Mouse (Mus musculus): ENCODE data around the gene Ugt1a6a. TPM values are rescaled to one million over a fixed set of nuclear protein-coding genes. Genes with fewer than 3 reads are reported as not detected.

The Ugt1a6a gene
- total RNA-seq, 2 experiments from 2014 or later: 0.40 TPM; not detected in 1

DNA sequence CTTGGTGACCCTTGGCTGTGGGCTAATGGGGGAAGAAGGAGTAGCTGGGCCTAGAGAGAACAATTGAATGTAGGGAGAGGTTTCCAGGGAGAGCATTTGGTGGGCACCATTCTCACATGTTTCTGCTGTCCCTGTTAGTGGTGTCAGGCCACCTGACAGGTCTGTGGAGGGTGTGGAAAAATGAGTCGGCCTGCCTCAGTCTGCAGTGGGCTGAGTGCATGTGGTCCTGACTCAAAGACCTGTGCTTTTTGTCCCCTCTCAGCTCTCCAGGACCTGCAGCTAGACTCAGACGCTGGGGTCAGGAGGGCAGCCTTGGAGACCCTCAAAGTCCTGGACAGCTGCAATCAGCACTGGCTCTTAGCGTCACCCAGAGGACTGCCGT lies 125.0 kb downstream of the Ugt1a6a start:
- DNase-seq (ENCODE audit: low spot score in 2 of 2): no peak
- intact Hi-C loops (cut with DNase I): loop anchor here (2.0 kb wide), 1 partner anchor 21 kb away; no protein-coding TSS in a partner anchor

DNA sequence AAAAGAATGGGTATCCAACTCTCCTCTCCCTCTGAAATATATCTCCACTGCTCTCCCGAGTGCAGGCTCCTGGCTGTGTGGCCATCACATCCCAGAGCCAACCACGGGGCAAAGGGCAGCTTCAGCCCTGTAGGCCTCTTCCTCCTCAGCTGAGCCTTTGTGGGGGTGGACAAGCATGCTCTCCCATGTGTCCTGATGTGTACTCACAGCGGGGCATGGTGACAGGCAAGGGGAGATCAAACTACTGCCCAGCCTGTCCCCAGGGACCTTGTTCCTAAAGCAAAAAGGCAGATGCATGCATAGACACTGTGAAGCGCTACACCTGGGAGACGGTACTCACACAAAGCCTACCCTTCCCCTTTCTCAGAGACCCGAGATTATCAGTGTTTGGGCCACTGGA lies 125.5 kb downstream of the Ugt1a6a start:
- no peak for DNase-seq (ENCODE audit: low spot score in 2 of 2)

GRCm38 (mm10) chr1:88260604-88261377 lies 126.2 kb downstream of the Ugt1a6a start:
- DNase-seq (ENCODE audit: low spot score in 2 of 2): no peak
- intact Hi-C loops (cut with DNase I): loop anchor here (2.0 kb wide), 1 partner anchor 20 kb away; no protein-coding TSS in a partner anchor

More for the DNA sequence above, 125.5 kb downstream of the Ugt1a6a start:
- intact Hi-C loops (cut with DNase I): loop anchor here (2.0 kb wide), 1 partner anchor 21 kb away; no protein-coding TSS in a partner anchor

DNA sequence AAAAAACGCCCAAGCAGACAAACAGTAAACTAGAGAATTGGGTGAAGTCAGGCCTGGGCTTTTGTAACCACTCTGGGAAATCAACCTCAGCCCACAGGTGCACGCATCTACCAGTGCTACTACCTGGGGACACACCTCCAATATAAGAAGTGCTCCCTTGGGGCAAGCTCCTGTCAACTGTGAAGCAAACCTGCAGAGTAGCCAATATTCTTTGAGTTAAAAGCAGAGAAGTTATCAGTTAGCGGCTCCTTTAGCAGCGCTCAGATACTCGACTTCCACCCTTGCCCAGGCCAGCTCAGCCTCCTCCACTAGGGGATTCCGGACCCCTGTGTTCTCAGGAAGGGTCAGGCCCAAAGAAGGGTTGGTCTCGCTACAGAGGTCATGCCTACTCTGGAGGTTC lies 127.1 kb downstream of the Ugt1a6a start:
- intact Hi-C loops (cut with DNase I): loop anchor here (2.0 kb wide), 1 partner anchor 19 kb away; no protein-coding TSS in a partner anchor
- no peak for DNase-seq (ENCODE audit: low spot score in 2 of 2)

- no peak for DNase-seq (ENCODE audit: low spot score in 2 of 2)
- intact Hi-C loops (cut with DNase I): no loop called here
Measured at GRCm38 (mm10) chr1:88262255-88262654, 127.6 kb downstream of the Ugt1a6a start.

- DNase-seq (ENCODE audit: low spot score in 2 of 2): no peak
- intact Hi-C loops (cut with DNase I): no loop called here
Measured at GRCm38 (mm10) chr1:88262961-88263360, 128.4 kb downstream of the Ugt1a6a start.

GRCm38 (mm10) chr1:88263778-88264177 lies 129.2 kb downstream of the Ugt1a6a start:
- DNase-seq (ENCODE audit: low spot score in 2 of 2): no peak
- intact Hi-C loops (cut with DNase I): no loop called here

DNA sequence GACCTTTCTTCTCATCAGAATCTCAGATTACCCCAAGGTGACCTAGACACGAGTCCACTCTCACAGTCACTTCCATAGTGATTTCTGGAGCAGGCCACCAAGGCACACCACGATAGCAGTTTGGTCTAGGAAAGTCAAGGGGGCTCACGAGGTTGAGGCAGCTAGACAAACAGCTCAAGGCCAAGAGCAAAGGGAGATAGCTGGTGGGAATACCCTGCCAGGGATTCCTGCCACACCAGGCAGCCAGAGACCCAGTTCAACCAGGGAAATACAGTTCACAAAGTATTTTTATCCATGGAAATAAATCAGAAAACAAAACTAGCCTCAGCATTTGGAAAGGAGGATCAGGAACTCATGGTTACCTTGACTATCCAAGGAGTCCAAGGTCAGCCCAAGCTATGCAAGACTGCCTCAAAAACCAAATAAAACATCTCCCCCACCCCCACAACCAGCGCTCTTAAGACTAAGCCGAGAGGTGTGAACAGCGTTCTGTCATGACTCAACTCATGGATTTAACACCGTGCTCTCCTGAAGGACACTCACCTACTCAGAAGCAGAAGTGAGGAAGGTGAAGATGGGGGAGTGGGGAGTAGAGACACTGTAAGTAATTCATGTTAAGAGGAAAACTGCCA lies 129.7 kb downstream of the Ugt1a6a start:
- intact Hi-C loops (cut with DNase I): no loop called here
- no peak for DNase-seq (ENCODE audit: low spot score in 2 of 2)

GRCm38 (mm10) chr1:88264869-88265240 lies 130.2 kb downstream of the Ugt1a6a start:
- intact Hi-C loops (cut with DNase I): no loop called here
- DNase-seq (ENCODE audit: low spot score in 2 of 2): no peak

DNA sequence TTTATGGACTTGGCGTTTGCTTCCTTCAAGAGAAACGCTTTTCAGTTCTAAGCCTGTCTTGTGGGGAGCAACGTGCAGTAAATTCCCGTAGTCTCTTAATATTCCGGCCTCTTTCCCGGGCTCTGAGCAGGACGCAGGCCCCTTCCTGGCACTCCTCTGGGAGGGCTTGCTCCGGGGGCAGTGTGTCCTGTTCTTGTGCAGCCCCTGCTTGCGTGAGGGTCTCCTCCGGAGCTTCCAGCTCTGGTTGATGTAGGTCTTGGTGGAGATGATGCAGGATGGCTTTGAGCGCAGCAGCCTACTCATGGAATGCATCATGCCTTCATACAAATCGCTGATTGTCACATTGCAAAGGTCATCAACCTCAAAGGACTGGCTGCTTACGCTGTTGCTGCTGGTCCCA lies 131.5 kb downstream of the Ugt1a6a start:
- intact Hi-C loops (cut with DNase I): no loop called here
- no peak for DNase-seq (ENCODE audit: low spot score in 2 of 2)

DNA sequence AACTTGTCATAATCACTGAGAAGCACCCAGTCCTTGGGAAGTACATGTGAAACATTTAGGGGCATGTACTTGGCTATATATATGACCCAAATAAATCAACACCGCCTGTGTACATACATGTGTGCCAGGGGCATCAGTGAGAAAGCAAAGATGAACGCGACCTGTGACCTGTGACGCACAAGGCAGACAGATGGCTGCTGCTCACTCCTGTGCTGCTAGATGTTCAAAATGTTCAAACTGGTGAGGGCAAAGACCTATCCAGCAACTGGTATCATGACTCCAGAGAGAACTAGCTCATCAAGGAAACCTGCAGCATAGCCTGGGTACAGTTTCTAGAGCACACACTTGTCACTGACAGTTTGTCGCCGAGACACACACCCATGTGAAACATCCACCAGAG lies 132.9 kb downstream of the Ugt1a6a start:
- intact Hi-C loops (cut with DNase I): no loop called here

DNA sequence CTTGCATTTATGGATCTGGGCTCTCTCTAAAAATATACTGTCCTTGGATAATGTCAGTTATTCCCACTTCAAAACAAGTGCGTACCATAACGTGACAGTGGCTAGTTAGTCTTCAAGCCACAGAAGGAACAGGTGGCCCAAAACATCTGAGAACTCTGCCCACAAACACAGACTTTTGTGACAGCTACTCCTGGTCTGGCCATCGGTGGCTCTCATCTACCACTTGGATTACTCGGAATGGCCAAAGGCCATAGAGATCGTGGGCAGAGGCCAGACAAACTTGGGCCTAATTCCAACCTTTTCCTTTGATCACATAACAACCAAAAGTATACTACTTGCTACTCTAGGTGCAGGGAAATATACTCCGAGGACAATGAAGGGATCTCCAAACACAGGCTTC lies 133.5 kb downstream of the Ugt1a6a start:
- intact Hi-C loops (cut with DNase I): no loop called here
- DNase-seq (ENCODE audit: low spot score in 2 of 2): no peak

More for the DNA sequence above, 132.9 kb downstream of the Ugt1a6a start:
- DNase-seq (ENCODE audit: low spot score in 2 of 2): no peak

Other genes starting within 250 kb of the Ugt1a6a start
- 10 to 100 TPM; 18.5 to 23.5 TPM for gene Usp40, start 126.3 kb upstream of the Ugt1a6a start, total RNA-seq (2021)
- not detected for gene Ugt1a10, start 79.4 kb upstream of the Ugt1a6a start, total RNA-seq (2021)
- gene Ugt1a9, start 64.0 kb upstream of the Ugt1a6a start, total RNA-seq (2021): not detected
- not detected for gene Ugt1a8, start 47.0 kb upstream of the Ugt1a6a start, total RNA-seq (2021)
- under 1 TPM; 0.44 to 0.49 TPM for gene Ugt1a7c, start 39.7 kb upstream of the Ugt1a6a start, total RNA-seq (2021)
- under 1 TPM; 0.20 to 0.23 TPM for gene Ugt1a6b, start 31.6 kb upstream of the Ugt1a6a start, total RNA-seq (2021)
- gene Ugt1a5, start 31.2 kb downstream of the Ugt1a6a start, total RNA-seq (2021): under 1 TPM in 1 of 2 experiments, not detected in 1; 0.15 TPM
- gene Ugt1a2, start 65.8 kb downstream of the Ugt1a6a start, total RNA-seq (2021): not detected
- 1 to 10 TPM; 2.7 to 3.7 TPM for gene Dnajb3, start 71.0 kb downstream of the Ugt1a6a start, total RNA-seq (2021)
- gene Ugt1a1, start 77.2 kb downstream of the Ugt1a6a start, total RNA-seq (2021): under 1 TPM in 1 of 2 experiments, not detected in 1; 0.15 TPM
- gene Mroh2a, start 92.2 kb downstream of the Ugt1a6a start, total RNA-seq (2021): under 1 TPM; 0.04 to 0.06 TPM
- gene Hjurp, start 142.8 kb downstream of the Ugt1a6a start, total RNA-seq (2021): 10 to 100 TPM; 36.8 to 38.3 TPM
- under 1 TPM; 0.61 to 0.68 TPM for gene Trpm8, start 142.9 kb downstream of the Ugt1a6a start, total RNA-seq (2021)